ENCODE assay signal across 8 mouse cellular contexts in genomic region chr2:29053802-29054544, GRCm38 (mm10). TPM values are rescaled to one million over a fixed set of nuclear protein-coding genes. Genes with fewer than 3 reads are reported as not detected.
DNase-seq lines count a peak whose midpoint lies in the region; ATAC-seq lines count a peak whose summit lies in the region.

No protein-coding gene starts in this region.

- 5% methylated on average over 20 of the region's 20 CpGs for WGBS in embryonic facial prominence, embryonic 10.5 days
- 3% methylated on average over 20 of the region's 20 CpGs for WGBS in heart, embryonic 13.5 days
- 2% methylated on average over 20 of the region's 20 CpGs for WGBS in liver, embryonic 16.5 days (ENCODE audit: insufficient replicate concordance)
- WGBS in neural tube, embryonic 11.5 days: 4% methylated on average over 20 of the region's 20 CpGs

- H3K36me3 ChIP-seq in embryonic facial prominence, embryonic 10.5 days (replicated peaks): no peaks in the 10 kb centered on the region
- no peaks in the 10 kb centered on the region for H3K36me3 ChIP-seq in heart, embryonic 13.5 days
- no peaks in the 10 kb centered on the region for H3K36me3 ChIP-seq in liver, embryonic 16.5 days (ENCODE audit: control insufficient read depth, insufficient read depth)
- no peaks in the 10 kb centered on the region for H3K36me3 ChIP-seq in neural tube, embryonic 11.5 days (ENCODE audit: control insufficient read depth, insufficient read depth, low read length)

- no peaks in the 10 kb centered on the region for H3K9me3 ChIP-seq in embryonic facial prominence, embryonic 10.5 days
- H3K9me3 ChIP-seq in heart, embryonic 13.5 days: no peaks in the 10 kb centered on the region
- H3K9me3 ChIP-seq in liver, embryonic 16.5 days (replicated peaks; ENCODE audit: control insufficient read depth, low read length): no peaks in the 10 kb centered on the region
- H3K9me3 ChIP-seq in neural tube, embryonic 11.5 days (ENCODE audit: control insufficient read depth, low read length): no peaks in the 10 kb centered on the region

- H3K4me1 ChIP-seq in embryonic facial prominence, embryonic 10.5 days: peaks cover 11% of the 10 kb centered on the region
- peaks cover 8% of the 10 kb centered on the region for H3K4me1 ChIP-seq in heart, embryonic 13.5 days
- peaks cover 8% of the 10 kb centered on the region for H3K4me1 ChIP-seq in liver, embryonic 16.5 days (ENCODE audit: control insufficient read depth, low read depth, low read length)
- no peaks in the 10 kb centered on the region for H3K4me1 ChIP-seq in neural tube, embryonic 11.5 days (ENCODE audit: control insufficient read depth, insufficient read depth, low read length)

- peak; percentile 78 to 82 for DNase-seq in B cell, adult 2 months
- peak; percentile 52 for DNase-seq in adrenal gland, adult 2 months
- peak; percentile 71 for DNase-seq in embryonic facial prominence, embryonic 10.5 days (ENCODE audit: low spot score)
- peak; percentile 76 for DNase-seq in kidney, postnatal 10 days
- peak; percentile 75 for DNase-seq in neural tube, embryonic 11.5 days (ENCODE audit: low spot score)
- DNase-seq in telencephalon, adult 2 months (ENCODE audit: low read depth, low spot score): peak; percentile 32

- H3K27ac ChIP-seq in embryonic facial prominence, embryonic 10.5 days (replicated peaks): no peak overlapping the region
- H3K27ac ChIP-seq in heart, embryonic 13.5 days (replicated peaks): no peak overlapping the region
- no peak overlapping the region for H3K27ac ChIP-seq in liver, embryonic 16.5 days (ENCODE audit: low read length)
- no peak overlapping the region for H3K27ac ChIP-seq in neural tube, embryonic 11.5 days (ENCODE audit: low read depth, low read length)

- H3K9ac ChIP-seq in heart, embryonic 13.5 days: peak overlapping the region; percentile 83
- peak overlapping the region; percentile 20; the same call in 1 of the 2 replicates for H3K9ac ChIP-seq in liver, embryonic 16.5 days (ENCODE audit: low read depth, low read length)
- H3K9ac ChIP-seq in neural tube, embryonic 11.5 days (ENCODE audit: low read length): no peak overlapping the region; the same call in 1 of the 2 replicates

- H3K27me3 ChIP-seq in embryonic facial prominence, embryonic 10.5 days (replicated peaks; ENCODE audit: low read depth, poor library complexity, severe bottlenecking): peaks cover 80% of the 10 kb centered on the region
- peaks cover 45% of the 10 kb centered on the region for H3K27me3 ChIP-seq in heart, embryonic 13.5 days (replicated peaks)
- peaks cover 22% of the 10 kb centered on the region for H3K27me3 ChIP-seq in liver, embryonic 16.5 days (ENCODE audit: control insufficient read depth, insufficient read depth, low read depth, low read length)
- H3K27me3 ChIP-seq in neural tube, embryonic 11.5 days (ENCODE audit: control insufficient read depth, insufficient read depth, low read length): peaks cover 10% of the 10 kb centered on the region

- peak overlapping the region; percentile 64 for H3K4me3 ChIP-seq in embryonic facial prominence, embryonic 10.5 days
- peak overlapping the region; percentile 62 for H3K4me3 ChIP-seq in heart, embryonic 13.5 days
- H3K4me3 ChIP-seq in liver, embryonic 16.5 days (ENCODE audit: low read depth, low read length): peak overlapping the region; percentile 60
- no peak overlapping the region; the same call in 1 of the 2 replicates for H3K4me3 ChIP-seq in neural tube, embryonic 11.5 days (ENCODE audit: low read depth, low read length)

- H3K4me2 ChIP-seq in heart, embryonic 13.5 days: peak overlapping the region; percentile 81
- H3K4me2 ChIP-seq in liver, embryonic 16.5 days (ENCODE audit: low read depth, low read length): peak overlapping the region; percentile 81
- peak overlapping the region; percentile 68 for H3K4me2 ChIP-seq in neural tube, embryonic 11.5 days (ENCODE audit: low read depth)

- ATAC-seq in heart, embryonic 13.5 days (ENCODE audit: extremely low read depth, insufficient number of reproducible peaks, low FRiP score, low TSS enrichment): no peak
- no peak for ATAC-seq in liver, embryonic 16.5 days (ENCODE audit: low read depth)
- no peak for ATAC-seq in neural tube, embryonic 11.5 days (ENCODE audit: insufficient read depth, low FRiP score, low TSS enrichment)

RNA-seq across cellular contexts. Expression of gene Cfap77, which starts 0.9 kb away (rescaled TPM):
- total RNA-seq in adrenal gland, adult 2 months (2021): under 1 TPM in 1 of 2 experiments, not detected in 1; 0.37 TPM
- polyA plus RNA-seq in adrenal gland, adult 2 months (2012; rRNA removed): 0.16 TPM in 1 of 2 replicates, not detected in the other
- 0.75 and 1.2 TPM in 2 replicates for polyA plus RNA-seq in embryonic facial prominence, embryonic 10.5 days (2016; fragmentation: Nextera tagmentation; extraction: Ambion mirVana)
- 0.19 and 0.20 TPM in 2 replicates for polyA plus RNA-seq in heart, embryonic 13.5 days (2015; fragmentation: Nextera tagmentation; extraction: Ambion mirVana)
- polyA plus RNA-seq in liver, embryonic 16.5 days (2015; fragmentation: Nextera tagmentation; extraction: Ambion mirVana): 0.11 TPM in 1 of 2 replicates, not detected in the other
- polyA plus RNA-seq in neural tube, embryonic 11.5 days (2014; fragmentation: Nextera tagmentation; extraction: Ambion mirVana): 0.33 TPM in 1 of 2 replicates, not detected in the other

RNA-seq across cellular contexts. Expression of gene Ttf1, which starts 6.1 kb away (rescaled TPM):
- 10 to 100 TPM in 1 of 2 experiments, 1 to 10 TPM in 1; 9.8 to 12.5 TPM for total RNA-seq in adrenal gland, adult 2 months (2021)
- 2.7 and 3.0 TPM in 2 replicates for polyA plus RNA-seq in adrenal gland, adult 2 months (2012; rRNA removed)
- polyA plus RNA-seq in embryonic facial prominence, embryonic 10.5 days (2016; fragmentation: Nextera tagmentation; extraction: Ambion mirVana): 10.4 and 13.9 TPM in 2 replicates
- polyA plus RNA-seq in heart, embryonic 13.5 days (2015; fragmentation: Nextera tagmentation; extraction: Ambion mirVana): 5.0 and 6.0 TPM in 2 replicates
- polyA plus RNA-seq in liver, embryonic 16.5 days (2015; fragmentation: Nextera tagmentation; extraction: Ambion mirVana): 3.8 and 4.1 TPM in 2 replicates
- polyA plus RNA-seq in neural tube, embryonic 11.5 days (2014; fragmentation: Nextera tagmentation; extraction: Ambion mirVana): 11.7 and 12.2 TPM in 2 replicates
